Mouse (Mus musculus) ES-Bruce4 (cell line): ENCODE measurements at regions not wholly inside any gene's neighbourhood (a gene's known extent, or its start where the extent isn't known, plus 50 kb on each side); places are given as distances from the start of the nearest gene placed in this dataset.

Experiments used
- CTCF ChIP-seq: IDR thresholded peaks from one replicate; pipeline ENCODE4 v1.8.1; 2011; ENCODE audit warnings: low read depth, low read length
- EP300 ChIP-seq: IDR thresholded peaks from 2 replicates; pipeline ENCODE4 v1.6.1; 2011; ENCODE audit warnings: low read depth, low read length; ENCODE audit not compliant: insufficient read depth
- POLR2A ChIP-seq: IDR thresholded peaks from one replicate; pipeline ENCODE4 v1.8.1; 2011; ENCODE audit warnings: low read length; ENCODE audit not compliant: insufficient read depth

- TF ChIP-seq EP300 (no peak), CTCF (no peak), POLR2A (no peak)
These were observed 310.0 kb upstream of the Paip1 start for GRCm38 (mm10) chr13:119118382-119118781.
